Mouse (Mus musculus) embryonic facial prominence, embryonic 15.5 days (tissue): ENCODE measurements around the gene Zfp988. TPM values are rescaled to one million over a fixed set of nuclear protein-coding genes. Genes with fewer than 3 reads are reported as not detected.
"Not testable (repeated sequence)": the region's sequence is repeated elsewhere in the genome, so short reads cannot be mapped to it uniquely, and the experiment has no call there.

ENCODE experiments used
- ATAC-seq: fragments of 200-750 bp; cut with Nextera tagmentation; 2 replicates; pipeline ENCODE4 v1.8.0; 2017; ENCODE audit warnings: low read depth, moderate TSS enrichment; ENCODE audit not compliant: insufficient number of reproducible peaks, low FRiP score, low TSS enrichment
- H3K27ac ChIP-seq: fragments of 300-500 bp; sonication (generic); replicated peaks from 2 replicates; pipeline ENCODE4 v1.5.1; 2015; ENCODE audit warnings: mild to moderate bottlenecking, inconsistent platforms
- H3K27me3 ChIP-seq: fragments of 300-500 bp; sonication (generic); 2 replicates; pipeline ENCODE4 v1.6.1; 2015; ENCODE audit warnings: inconsistent platforms
- H3K36me3 ChIP-seq: fragments of 300-500 bp; sonication (generic); 2 replicates; pipeline ENCODE4 v1.6.1; 2015; ENCODE audit warnings: mild to moderate bottlenecking, inconsistent platforms
- H3K4me1 ChIP-seq: fragments of 300-500 bp; sonication (generic); 2 replicates; pipeline ENCODE4 v1.6.1; 2015; ENCODE audit warnings: inconsistent platforms
- H3K4me2 ChIP-seq: fragments of 300-500 bp; sonication (generic); replicated peaks from 2 replicates; pipeline ENCODE4 v1.6.1; 2015; ENCODE audit warnings: mild to moderate bottlenecking, inconsistent platforms
- H3K4me3 ChIP-seq: fragments of 300-500 bp; sonication (generic); replicated peaks from 2 replicates; pipeline ENCODE4 v1.5.1; 2015; ENCODE audit warnings: mild to moderate bottlenecking, inconsistent platforms
- H3K9ac ChIP-seq: fragments of 300-500 bp; sonication (generic); 2 replicates; pipeline ENCODE4 v1.6.1; 2015; ENCODE audit warnings: inconsistent platforms
- H3K9me3 ChIP-seq: fragments of 300-500 bp; sonication (generic); replicated peaks from 2 replicates; pipeline ENCODE4 v1.6.1; 2016; ENCODE audit warnings: inconsistent platforms
- WGBS: fragments of 180-500 bp; shearing (Covaris S2); methylation state at CpG from one replicate; pipeline ENCODE4 v1.1.7; 2015; 5-methylcytosine and 5-hydroxymethylcytosine counted together
- polyA plus RNA-seq: library from polyadenylated mRNA; unstranded; fragments of >200 nt; fragmentation: Nextera tagmentation; extraction: Ambion mirVana; gene quantifications from 2 replicates; pipeline ENCODE4 v1.2.1, GENCODE M21; 2015

Gene Zfp988
- polyA plus RNA-seq: not detected in 2 replicates

- ATAC-seq: not testable (repeated sequence)
Observed at GRCm38 (mm10) chr4:147305436-147305835, at the start of gene Zfp988. Gene Zfp988 (plus strand): TSS chr4:147305674.

GRCm38 (mm10) chr4:147262708-147263107 is 42.8 kb upstream of the Zfp988 start:
- H3K4me1 ChIP-seq, H3K4me2 ChIP-seq, H3K9ac ChIP-seq, ATAC-seq, H3K9me3 ChIP-seq, H3K27me3 ChIP-seq, H3K27ac ChIP-seq, H3K36me3 ChIP-seq, H3K4me3 ChIP-seq: not testable (repeated sequence)
- 87% methylated on average over 2 of the region's 3 CpGs for WGBS

More at GRCm38 (mm10) chr4:147305436-147305835, at the start of gene Zfp988:
- H3K4me3 ChIP-seq, H3K4me2 ChIP-seq, H3K4me1 ChIP-seq, H3K9ac ChIP-seq, H3K27ac ChIP-seq, H3K27me3 ChIP-seq, H3K9me3 ChIP-seq, H3K36me3 ChIP-seq: not testable (repeated sequence)
- 85% methylated on average over 6 of the region's 6 CpGs for WGBS

GRCm38 (mm10) chr4:147267302-147267701 is 38.2 kb upstream of the Zfp988 start:
- H3K4me2 ChIP-seq, H3K4me1 ChIP-seq, H3K9ac ChIP-seq, H3K36me3 ChIP-seq, ATAC-seq, H3K27me3 ChIP-seq, H3K27ac ChIP-seq, H3K4me3 ChIP-seq: not testable (repeated sequence)
- WGBS: 88% methylated on average over 17 of the region's 17 CpGs
- H3K9me3 ChIP-seq: peaks cover 17% of the 10 kb centered on the region

GRCm38 (mm10) chr4:147268735-147269134 is 36.7 kb upstream of the Zfp988 start:
- not testable (repeated sequence) for ATAC-seq, H3K36me3 ChIP-seq, H3K27ac ChIP-seq, H3K4me3 ChIP-seq, H3K9ac ChIP-seq, H3K4me2 ChIP-seq, H3K4me1 ChIP-seq, H3K27me3 ChIP-seq
- H3K9me3 ChIP-seq: peaks cover 22% of the 10 kb centered on the region
- 88% methylated on average over 25 of the region's 25 CpGs for WGBS

- WGBS: 81% methylated on average over 4 of the region's 4 CpGs
- not testable (repeated sequence) for ATAC-seq, H3K4me3 ChIP-seq, H3K27ac ChIP-seq, H3K27me3 ChIP-seq, H3K9ac ChIP-seq, H3K36me3 ChIP-seq, H3K4me1 ChIP-seq, H3K4me2 ChIP-seq
- peaks cover 24% of the 10 kb centered on the region for H3K9me3 ChIP-seq
Observed at GRCm38 (mm10) chr4:147270026-147270425, 35.4 kb upstream of the Zfp988 start.

GRCm38 (mm10) chr4:147271601-147272000 is 33.9 kb upstream of the Zfp988 start:
- not testable (repeated sequence) for H3K4me1 ChIP-seq, H3K4me3 ChIP-seq, H3K36me3 ChIP-seq, H3K27me3 ChIP-seq, ATAC-seq, H3K27ac ChIP-seq, H3K4me2 ChIP-seq, H3K9ac ChIP-seq
- peaks cover 30% of the 10 kb centered on the region for H3K9me3 ChIP-seq
- WGBS: 90% methylated on average over 13 of the region's 13 CpGs

GRCm38 (mm10) chr4:147275021-147275772 is 30.3 kb upstream of the Zfp988 start:
- peak; percentile 76; the same call in 1 of the 2 replicates for ATAC-seq
- peak overlapping the region; percentile 40 for H3K4me2 ChIP-seq
- 36% methylated on average over 58 of the region's 58 CpGs for WGBS

GRCm38 (mm10) chr4:147275773-147276140 is 29.7 kb upstream of the Zfp988 start:
- WGBS: 26% methylated on average over 54 of the region's 54 CpGs
- H3K27ac ChIP-seq, H3K9ac ChIP-seq, H3K36me3 ChIP-seq, H3K27me3 ChIP-seq, H3K4me1 ChIP-seq: not testable (repeated sequence)
- 0 out of 2 replicates have a peak, but pooled peaks have one; percentile 19 for ATAC-seq
- Histone ChIP-seq H3K9me3 (peaks cover 16% of the 10 kb centered on the region), H3K4me2 (peak overlapping the region; percentile 40), H3K4me3 (peak overlapping the region; percentile 24)

More at GRCm38 (mm10) chr4:147275021-147275772, 30.3 kb upstream of the Zfp988 start:
- H3K27me3 ChIP-seq, H3K36me3 ChIP-seq, H3K27ac ChIP-seq, H3K9ac ChIP-seq, H3K4me1 ChIP-seq: not testable (repeated sequence)
- Histone ChIP-seq H3K4me3 (peak overlapping the region; percentile 24), H3K9me3 (peaks cover 17% of the 10 kb centered on the region)

- not testable (repeated sequence) for H3K36me3 ChIP-seq, H3K27ac ChIP-seq, H3K9ac ChIP-seq, H3K4me1 ChIP-seq, ATAC-seq, H3K4me2 ChIP-seq, H3K27me3 ChIP-seq, H3K4me3 ChIP-seq, H3K9me3 ChIP-seq
- 69% methylated on average over 2 of the region's 2 CpGs for WGBS
Observed at GRCm38 (mm10) chr4:147280406-147280805, 25.1 kb upstream of the Zfp988 start.

GRCm38 (mm10) chr4:147298585-147298984 is 6.9 kb upstream of the Zfp988 start:
- not testable (repeated sequence) for H3K4me2 ChIP-seq, ATAC-seq, H3K36me3 ChIP-seq, H3K27ac ChIP-seq, H3K27me3 ChIP-seq, H3K4me3 ChIP-seq, H3K9me3 ChIP-seq, H3K4me1 ChIP-seq, H3K9ac ChIP-seq
- WGBS: 69% methylated on average over 3 of the region's 3 CpGs

GRCm38 (mm10) chr4:147302375-147302774 is 3.1 kb upstream of the Zfp988 start:
- not testable (repeated sequence) for ATAC-seq, H3K9me3 ChIP-seq, H3K4me2 ChIP-seq, H3K27ac ChIP-seq, H3K9ac ChIP-seq, H3K4me3 ChIP-seq, H3K4me1 ChIP-seq, H3K27me3 ChIP-seq, H3K36me3 ChIP-seq
